Comparison of ENCODE assay signal across 19 mouse cellular contexts in genomic region chr13:47645081-47645480, GRCm38 (mm10).
A peak's percentile ranks its signal among the peaks of the same experiment; 100 is the strongest.
DNase-seq lines count a peak whose midpoint lies in the region; ATAC-seq and TF ChIP-seq lines count a peak whose summit lies in the region.
"Had no signal": no experiment of that assay in that cellular context is flagged by ENCODE, and none has a peak within 500 bp of the region (broad histone marks: within the 10 kb centered on the region; RNA-seq: fewer than 3 reads in every experiment).

No protein-coding gene starts in this region.

- TF ChIP-seq POLR2A in brain, embryonic 14.5 days (IDR thresholded peaks at IDR 0.05; ENCODE audit: borderline replicate concordance, extremely low read depth, insufficient read depth, insufficient read length, poor library complexity, severe bottlenecking), result no peak

- H3K4me2 ChIP-seq in heart, embryonic 16.5 days (ENCODE audit: low read depth, low read length), result 0 out of 2 replicates have a peak overlapping the region, but pooled peaks have one; percentile 4
- peak overlapping the region; percentile 24 for H3K4me2 ChIP-seq in forebrain, embryonic 13.5 days
- H3K4me2 ChIP-seq in midbrain, embryonic 13.5 days (replicated peaks), result peak overlapping the region; percentile 25

- intact Hi-C loops in heart, postnatal 36 days (cut with DNase I), result no loop called here

- TF ChIP-seq CTCF in brain, embryonic 14.5 days (IDR thresholded peaks at IDR 0.05; ENCODE audit: borderline replicate concordance, extremely low read depth, insufficient read depth, insufficient read length), result no peak

- WGBS in heart, embryonic 16.5 days, result 40% methylated on average over 10 of the region's 10 CpGs
- 12% methylated on average over 10 of the region's 10 CpGs for WGBS in forebrain, embryonic 13.5 days
- 24% methylated on average over 10 of the region's 10 CpGs for WGBS in midbrain, embryonic 13.5 days

- no peaks in the 10 kb centered on the region for H3K36me3 ChIP-seq in heart, embryonic 16.5 days (ENCODE audit: control insufficient read depth, insufficient read depth)
- no peaks in the 10 kb centered on the region for H3K36me3 ChIP-seq in forebrain, embryonic 13.5 days (ENCODE audit: poor library complexity, severe bottlenecking)
- H3K36me3 ChIP-seq in midbrain, embryonic 13.5 days, result no peaks in the 10 kb centered on the region
- H3K36me3 ChIP-seq: embryonic facial prominence, embryonic 10.5 days had no signal

- H3K9ac ChIP-seq in heart, embryonic 16.5 days (ENCODE audit: low read length), result no peak overlapping the region
- H3K9ac ChIP-seq in forebrain, embryonic 13.5 days, result no peak overlapping the region
- H3K9ac ChIP-seq in midbrain, embryonic 13.5 days (replicated peaks), result no peak overlapping the region
- H3K9ac ChIP-seq: liver, embryonic 14.5 days had no signal

- no peak for ATAC-seq in heart, embryonic 16.5 days (replicated peaks; ENCODE audit: extremely low read depth, insufficient read depth, low FRiP score)
- ATAC-seq in forebrain, embryonic 13.5 days, result no peak
- no peak for ATAC-seq in midbrain, embryonic 13.5 days
- no peak for ATAC-seq in frontal cortex, adult (ENCODE audit: low TSS enrichment)

- no peak for DNase-seq in heart, postnatal 36 days
- DNase-seq in brain, embryonic 14.5 days (ENCODE audit: low read depth), result peak; percentile 77
- DNase-seq in thymus, postnatal 36 days, result no peak
- DNase-seq in lung, postnatal 36 days, result no peak
- DNase-seq: adrenal gland, postnatal 25 days; cerebellum, adult 9-11 months; gastrocnemius, adult 2 months; heart, adult 2 months; kidney, adult 9 months; kidney, postnatal 4 days; spleen, adult 18-20 months; thymus, postnatal 25 days had no signal

- H3K27ac ChIP-seq in heart, embryonic 16.5 days (ENCODE audit: low read length), result no peak overlapping the region
- no peak overlapping the region for H3K27ac ChIP-seq in forebrain, embryonic 13.5 days
- H3K27ac ChIP-seq in midbrain, embryonic 13.5 days, result peak overlapping the region; percentile 49
- H3K27ac ChIP-seq: embryonic facial prominence, embryonic 10.5 days; gastrocnemius, adult 2 months; heart, adult 2 months; liver, embryonic 14.5 days had no signal

- no peaks in the 10 kb centered on the region for H3K27me3 ChIP-seq in heart, embryonic 16.5 days (ENCODE audit: control insufficient read depth, insufficient read depth, low read length)
- no peaks in the 10 kb centered on the region for H3K27me3 ChIP-seq in forebrain, embryonic 13.5 days
- H3K27me3 ChIP-seq in midbrain, embryonic 13.5 days, result no peaks in the 10 kb centered on the region

- H3K4me3 ChIP-seq in heart, embryonic 16.5 days (ENCODE audit: low read length), result no peak overlapping the region
- H3K4me3 ChIP-seq in forebrain, embryonic 13.5 days, result no peak overlapping the region
- no peak overlapping the region for H3K4me3 ChIP-seq in midbrain, embryonic 13.5 days (replicated peaks)
- H3K4me3 ChIP-seq: embryonic facial prominence, embryonic 10.5 days; erythroblast, embryonic 14.5 days; gastrocnemius, adult 2 months; heart, adult 2 months had no signal

- H3K9me3 ChIP-seq in heart, embryonic 16.5 days (replicated peaks; ENCODE audit: control insufficient read depth, low read length), result peaks cover 2% of the 10 kb centered on the region; the same call in 1 of the 2 replicates
- no peaks in the 10 kb centered on the region for H3K9me3 ChIP-seq in forebrain, embryonic 13.5 days (replicated peaks)
- H3K9me3 ChIP-seq in midbrain, embryonic 13.5 days, result no peaks in the 10 kb centered on the region
- H3K9me3 ChIP-seq: embryonic facial prominence, embryonic 10.5 days had no signal

- peaks cover 2% of the 10 kb centered on the region; the same call in 1 of the 2 replicates for H3K4me1 ChIP-seq in heart, embryonic 16.5 days (ENCODE audit: control insufficient read depth, insufficient read depth, low read length)
- H3K4me1 ChIP-seq in forebrain, embryonic 13.5 days, result peaks cover 7% of the 10 kb centered on the region
- H3K4me1 ChIP-seq in midbrain, embryonic 13.5 days (replicated peaks), result peaks cover 7% of the 10 kb centered on the region
